Mouse (Mus musculus) small intestine, adult 2 months (tissue): ENCODE data around the gene Tspan14.

ENCODE experiments used
- CTCF ChIP-seq: fragments of 200-500 bp; IDR thresholded peaks from 2 replicates; pipeline ENCODE4 v1.5.1; 2012; ENCODE audit warnings: low read depth, mild to moderate bottlenecking, control low read depth, inconsistent platforms, low read length, moderate library complexity, mixed read lengths; ENCODE audit not compliant: insufficient replicate concordance, insufficient read length; ENCODE audit errors: extremely low read depth
- POLR2A ChIP-seq: fragments of 200-500 bp; IDR thresholded peaks from 2 replicates; pipeline ENCODE4 v1.6.1; 2012; ENCODE audit warnings: low read depth, mild to moderate bottlenecking, control low read depth, inconsistent platforms, low read length, moderate library complexity

GRCm38 (mm10) chr14:40919521-40919920 is 47.1 kb downstream of the Tspan14 start:
- TF ChIP-seq CTCF (no peak), POLR2A (no peak)
